ENCODE assay signal across 14 mouse cellular contexts in the genomic region with DNA sequence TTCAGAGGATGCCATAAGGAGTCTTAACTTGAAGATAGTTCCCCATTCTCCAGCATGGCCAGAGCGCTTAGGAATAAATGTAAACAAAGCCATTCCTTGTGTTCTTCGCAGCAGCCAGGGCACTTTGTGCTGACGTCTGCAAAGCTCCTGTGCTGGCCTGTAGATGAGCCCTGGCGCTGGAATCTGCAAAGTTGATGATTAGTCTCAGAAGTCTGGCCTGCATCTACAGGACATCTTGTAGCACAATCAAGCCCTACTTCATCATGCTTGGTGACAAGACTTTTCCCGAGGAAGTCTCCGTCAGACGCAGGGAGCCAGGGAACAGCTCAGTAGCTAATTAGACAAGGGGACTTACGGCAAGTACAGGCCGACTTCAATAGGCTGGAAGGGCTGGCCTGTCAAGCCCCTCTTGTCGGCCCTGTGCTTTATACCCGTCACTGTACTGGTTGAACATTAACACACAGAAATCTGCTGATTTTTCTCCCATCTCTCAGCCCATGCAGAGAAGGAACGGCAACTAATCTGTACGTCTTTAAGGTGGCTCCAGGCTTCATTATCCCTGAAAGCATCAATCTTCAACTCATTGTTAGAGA.
DNase-seq lines count a peak whose midpoint lies in the region; ATAC-seq lines count a peak whose summit lies in the region.
"Had no signal": no experiment of that assay in that cellular context is flagged by ENCODE, and none has a peak within 500 bp of the region (broad histone marks: within the 10 kb centered on the region; RNA-seq: fewer than 3 reads in every experiment).

No protein-coding gene starts in this region.

- H3K4me2 ChIP-seq in hindbrain, embryonic 13.5 days: peak overlapping the region; percentile 26
- peak overlapping the region; percentile 16; the same call in 1 of the 2 replicates for H3K4me2 ChIP-seq in neural tube, embryonic 12.5 days (replicated peaks)
- H3K4me2 ChIP-seq in limb, embryonic 11.5 days (ENCODE audit: low read depth, severe bottlenecking): no peak overlapping the region
- H3K4me2 ChIP-seq: embryonic facial prominence, embryonic 13.5 days; forebrain, embryonic 13.5 days; liver, embryonic 15.5 days; midbrain, embryonic 12.5 days had no signal

- ATAC-seq in hindbrain, embryonic 13.5 days (ENCODE audit: low FRiP score): no peak
- ATAC-seq in neural tube, embryonic 12.5 days (ENCODE audit: low FRiP score, low read depth): no peak
- ATAC-seq in limb, embryonic 11.5 days (ENCODE audit: insufficient number of reproducible peaks, low FRiP score, low TSS enrichment, low read depth): no peak
- ATAC-seq: CD4-positive, CD25-positive, alpha-beta regulatory T cell, adult 4 months; forebrain, embryonic 13.5 days had no signal

- DNase-seq in hindbrain, embryonic 10.5 days (ENCODE audit: low spot score): no peak
- DNase-seq in neural tube, embryonic 10.5 days (ENCODE audit: extremely low spot score, low spot score): no peak
- DNase-seq in kidney, adult 9 months: peak; percentile 64
- peak; percentile 31 for DNase-seq in limb, embryonic 11.5 days (ENCODE audit: low spot score)
- no peak for DNase-seq in testis, postnatal 10 days (ENCODE audit: low spot score)
- no peak for DNase-seq in left cerebral cortex, postnatal 14 days (ENCODE audit: low spot score in 2 of 2)
- DNase-seq: cerebellum, adult 8-10 months had no signal

- H3K4me1 ChIP-seq in hindbrain, embryonic 13.5 days (replicated peaks): peaks cover 8% of the 10 kb centered on the region; the same call in 1 of the 2 replicates
- peaks cover 8% of the 10 kb centered on the region; the same call in 1 of the 2 replicates for H3K4me1 ChIP-seq in hindbrain, embryonic 10.5 days (replicated peaks)
- H3K4me1 ChIP-seq in neural tube, embryonic 12.5 days: no peaks in the 10 kb centered on the region
- no peaks in the 10 kb centered on the region for H3K4me1 ChIP-seq in limb, embryonic 11.5 days (ENCODE audit: control insufficient read depth, insufficient read depth, low read length)
- H3K4me1 ChIP-seq: embryonic facial prominence, embryonic 13.5 days; liver, embryonic 15.5 days; midbrain, embryonic 12.5 days had no signal

- H3K4me3 ChIP-seq in hindbrain, embryonic 13.5 days: no peak overlapping the region
- no peak overlapping the region for H3K4me3 ChIP-seq in hindbrain, embryonic 10.5 days
- no peak overlapping the region for H3K4me3 ChIP-seq in neural tube, embryonic 12.5 days
- no peak overlapping the region for H3K4me3 ChIP-seq in limb, embryonic 11.5 days (ENCODE audit: low read depth, low read length)
- H3K4me3 ChIP-seq: embryonic facial prominence, embryonic 13.5 days; forebrain, embryonic 13.5 days; liver, embryonic 15.5 days; midbrain, embryonic 12.5 days had no signal

- peak overlapping the region; percentile 51 for H3K9ac ChIP-seq in hindbrain, embryonic 13.5 days
- no peak overlapping the region for H3K9ac ChIP-seq in neural tube, embryonic 12.5 days
- H3K9ac ChIP-seq in limb, embryonic 11.5 days (ENCODE audit: low read length): no peak overlapping the region
- H3K9ac ChIP-seq: embryonic facial prominence, embryonic 13.5 days; forebrain, embryonic 13.5 days; liver, embryonic 15.5 days; midbrain, embryonic 12.5 days had no signal

- no peaks in the 10 kb centered on the region for H3K9me3 ChIP-seq in hindbrain, embryonic 13.5 days
- H3K9me3 ChIP-seq in hindbrain, embryonic 10.5 days: no peaks in the 10 kb centered on the region
- no peaks in the 10 kb centered on the region for H3K9me3 ChIP-seq in neural tube, embryonic 12.5 days
- H3K9me3 ChIP-seq in limb, embryonic 11.5 days (ENCODE audit: control insufficient read depth, low read length): no peaks in the 10 kb centered on the region
- H3K9me3 ChIP-seq: embryonic facial prominence, embryonic 13.5 days; forebrain, embryonic 13.5 days; liver, embryonic 15.5 days; midbrain, embryonic 12.5 days had no signal

- no peak overlapping the region for H3K27ac ChIP-seq in hindbrain, embryonic 13.5 days
- no peak overlapping the region for H3K27ac ChIP-seq in hindbrain, embryonic 10.5 days
- H3K27ac ChIP-seq in neural tube, embryonic 12.5 days: no peak overlapping the region
- H3K27ac ChIP-seq in limb, embryonic 11.5 days (replicated peaks; ENCODE audit: low read depth, low read length): no peak overlapping the region
- H3K27ac ChIP-seq: embryonic facial prominence, embryonic 13.5 days; forebrain, embryonic 13.5 days; liver, embryonic 15.5 days; midbrain, embryonic 12.5 days had no signal

- WGBS in hindbrain, embryonic 13.5 days: 27% methylated on average over 13 of the region's 13 CpGs
- WGBS in hindbrain, embryonic 10.5 days: 57% methylated on average over 13 of the region's 13 CpGs
- 33% methylated on average over 13 of the region's 13 CpGs for WGBS in neural tube, embryonic 12.5 days
- WGBS in limb, embryonic 11.5 days: 15% methylated on average over 13 of the region's 13 CpGs

- H3K36me3 ChIP-seq in hindbrain, embryonic 13.5 days: no peaks in the 10 kb centered on the region
- no peaks in the 10 kb centered on the region for H3K36me3 ChIP-seq in hindbrain, embryonic 10.5 days
- H3K36me3 ChIP-seq in neural tube, embryonic 12.5 days: no peaks in the 10 kb centered on the region
- H3K36me3 ChIP-seq in limb, embryonic 11.5 days (ENCODE audit: control insufficient read depth, insufficient read depth, low read length): no peaks in the 10 kb centered on the region
- H3K36me3 ChIP-seq: embryonic facial prominence, embryonic 13.5 days; liver, embryonic 15.5 days; midbrain, embryonic 12.5 days had no signal

- no peaks in the 10 kb centered on the region for H3K27me3 ChIP-seq in hindbrain, embryonic 13.5 days
- no peaks in the 10 kb centered on the region for H3K27me3 ChIP-seq in hindbrain, embryonic 10.5 days (ENCODE audit: insufficient read depth, poor library complexity, severe bottlenecking)
- H3K27me3 ChIP-seq in neural tube, embryonic 12.5 days (replicated peaks): no peaks in the 10 kb centered on the region
- H3K27me3 ChIP-seq in limb, embryonic 11.5 days (ENCODE audit: control insufficient read depth, insufficient read depth, low read length): no peaks in the 10 kb centered on the region
- H3K27me3 ChIP-seq: embryonic facial prominence, embryonic 13.5 days; forebrain, embryonic 13.5 days; liver, embryonic 15.5 days; midbrain, embryonic 12.5 days had no signal

- intact Hi-C loops in left cerebral cortex, postnatal 14 days (cut with DNase I): no loop called here

Comparison
In these comparisons a context has a peak if more than half of its experiments do, and no peak if none do; other contexts are left out.
1. DNase-seq: peak in kidney, adult 9 months (single experiment) and limb, embryonic 11.5 days (single experiment); none in hindbrain, embryonic 10.5 days (single experiment), neural tube, embryonic 10.5 days (single experiment), testis, postnatal 10 days (single experiment) and left cerebral cortex, postnatal 14 days (0 of 2).